Mouse (Mus musculus) cortical plate, adult 2 months (tissue): ENCODE measurements at regions not wholly inside any gene's neighbourhood (a gene's known extent, or its start where the extent isn't known, plus 50 kb on each side); places are given as distances from the start of the nearest gene placed in this dataset.

Experiments
- H3K27ac ChIP-seq: fragments of 200-500 bp; 2 replicates; pipeline ENCODE4 v1.5.1; 2012; ENCODE audit warnings: low read length, control low read depth, inconsistent platforms; ENCODE audit not compliant: insufficient read depth
- H3K4me1 ChIP-seq: fragments of 200-500 bp; 2 replicates; pipeline ENCODE4 v1.6.1; 2011; ENCODE audit warnings: low read length; ENCODE audit not compliant: control insufficient read depth, insufficient read depth
- H3K4me3 ChIP-seq: fragments of 200-500 bp; 2 replicates; pipeline ENCODE4 v1.5.1; 2011; ENCODE audit warnings: mild to moderate bottlenecking, low read length, control low read depth; ENCODE audit not compliant: insufficient read depth
- CTCF ChIP-seq: fragments of 200-500 bp; IDR thresholded peaks from 2 replicates; pipeline ENCODE4 v1.5.1; 2011; ENCODE audit warnings: mild to moderate bottlenecking, control low read depth, low read length; ENCODE audit not compliant: insufficient read depth; ENCODE audit errors: extremely low read depth
- POLR2A ChIP-seq: fragments of 200-500 bp; IDR thresholded peaks from 2 replicates; pipeline ENCODE4 v1.6.1; 2011; ENCODE audit warnings: mild to moderate bottlenecking, low read length, control low read depth; ENCODE audit not compliant: insufficient read depth; ENCODE audit errors: extremely low read depth

GRCm38 (mm10) chr13:29086854-29087253 is 133.3 kb upstream of the Sox4 start:
- H3K27ac ChIP-seq: no peak overlapping the region
- no peaks in the 10 kb centered on the region; the same call in 1 of the 2 replicates for H3K4me1 ChIP-seq
- H3K4me3 ChIP-seq: no peak overlapping the region
- no peak for TF ChIP-seq POLR2A
- TF ChIP-seq CTCF: no peak

DNA sequence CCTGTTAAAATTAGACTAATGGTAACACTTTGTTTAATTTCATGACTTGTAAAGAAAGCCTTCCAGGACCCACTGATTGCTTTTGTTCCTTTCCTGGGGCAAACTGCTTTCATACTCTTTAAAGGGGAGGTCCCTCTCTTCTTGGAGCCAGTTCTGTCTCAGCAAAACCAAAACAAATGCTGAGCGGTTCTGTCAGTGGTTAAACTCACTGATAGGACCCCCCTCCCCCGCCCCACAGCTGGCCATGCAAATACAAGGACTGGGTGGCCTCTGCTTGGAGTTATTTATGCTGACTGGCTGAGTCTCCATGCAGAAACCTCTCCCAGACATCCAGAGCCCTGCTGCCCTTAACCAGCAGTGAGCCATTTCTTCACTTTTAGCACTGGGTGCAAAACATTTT is 127.6 kb upstream of the Sox4 start:
- H3K4me3 ChIP-seq: no peak overlapping the region
- no peaks in the 10 kb centered on the region for H3K4me1 ChIP-seq
- no peak for TF ChIP-seq POLR2A
- TF ChIP-seq CTCF: no peak
- H3K27ac ChIP-seq: no peak overlapping the region

GRCm38 (mm10) chr13:29079841-29080240 is 126.3 kb upstream of the Sox4 start:
- Histone ChIP-seq H3K27ac (no peak overlapping the region), H3K4me1 (no peaks in the 10 kb centered on the region), H3K4me3 (no peak overlapping the region)
- no peak for TF ChIP-seq POLR2A
- no peak for TF ChIP-seq CTCF

- Histone ChIP-seq H3K4me1 (no peaks in the 10 kb centered on the region), H3K27ac (no peak overlapping the region), H3K4me3 (no peak overlapping the region)
- TF ChIP-seq CTCF (no peak), POLR2A (no peak)
These were observed 120.1 kb upstream of the Sox4 start for GRCm38 (mm10) chr13:29073630-29074029.

DNA sequence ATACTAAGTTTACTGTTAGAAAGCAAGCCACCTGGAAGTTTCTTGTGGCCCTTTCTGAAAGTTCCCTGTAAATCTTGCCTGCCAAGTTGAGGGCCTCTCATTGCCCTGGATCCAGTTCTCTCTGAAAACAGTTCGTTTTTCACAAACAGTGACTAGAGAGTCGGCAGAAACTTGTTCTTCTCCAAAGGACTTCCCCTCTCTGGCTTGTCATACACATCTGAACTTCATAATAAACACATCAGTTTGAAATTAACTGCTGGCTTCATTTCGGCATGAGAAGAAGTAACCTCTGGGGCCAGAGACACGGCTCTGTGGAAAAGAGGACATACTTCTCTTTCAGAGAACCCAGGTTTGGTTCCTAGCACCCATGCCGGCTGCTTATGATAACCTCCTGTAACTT is 110.4 kb upstream of the Sox4 start:
- H3K4me1 ChIP-seq: no peaks in the 10 kb centered on the region
- H3K27ac ChIP-seq: no peak overlapping the region
- TF ChIP-seq CTCF (no peak), POLR2A (no peak)
- H3K4me3 ChIP-seq: no peak overlapping the region

GRCm38 (mm10) chr13:29058685-29059084 is 105.2 kb upstream of the Sox4 start:
- no peak overlapping the region for H3K4me3 ChIP-seq
- H3K4me1 ChIP-seq: no peaks in the 10 kb centered on the region
- TF ChIP-seq CTCF: no peak
- no peak for TF ChIP-seq POLR2A
- no peak overlapping the region for H3K27ac ChIP-seq

GRCm38 (mm10) chr13:29049730-29050129 is 96.2 kb upstream of the Sox4 start:
- Histone ChIP-seq H3K4me1 (no peaks in the 10 kb centered on the region), H3K27ac (no peak overlapping the region), H3K4me3 (no peak overlapping the region)
- no peak for TF ChIP-seq POLR2A
- no peak for TF ChIP-seq CTCF

DNA sequence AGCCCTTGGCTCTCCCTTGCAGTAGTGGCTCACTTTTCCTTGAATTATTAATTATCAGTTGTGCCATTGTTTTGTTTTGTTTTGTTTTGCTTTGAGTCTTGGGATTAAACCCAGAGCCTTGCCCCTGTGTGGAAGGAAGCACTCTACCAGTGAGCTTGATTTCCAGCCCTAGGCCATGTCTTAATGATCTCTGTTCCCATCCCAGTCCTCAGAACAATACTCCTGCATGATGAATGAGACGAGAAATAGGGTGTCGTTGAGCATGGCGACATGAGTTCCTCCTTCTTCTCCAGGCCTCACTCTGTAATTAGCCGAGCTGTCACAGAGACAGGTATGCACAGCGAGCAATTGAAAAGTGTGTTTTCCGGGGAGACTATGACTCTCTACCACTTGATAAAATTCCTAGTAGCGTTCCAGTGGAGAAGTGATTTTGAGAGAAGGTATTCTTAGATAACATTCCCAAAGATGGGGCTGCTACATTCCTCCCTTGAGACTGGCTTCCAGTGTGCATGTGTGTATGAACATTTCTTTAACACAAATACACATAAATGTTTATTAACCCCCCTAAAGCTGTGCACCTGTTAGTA is 95.6 kb upstream of the Sox4 start:
- TF ChIP-seq CTCF (no peak), POLR2A (no peak)
- Histone ChIP-seq H3K4me3 (no peak overlapping the region), H3K27ac (no peak overlapping the region), H3K4me1 (no peaks in the 10 kb centered on the region)

DNA sequence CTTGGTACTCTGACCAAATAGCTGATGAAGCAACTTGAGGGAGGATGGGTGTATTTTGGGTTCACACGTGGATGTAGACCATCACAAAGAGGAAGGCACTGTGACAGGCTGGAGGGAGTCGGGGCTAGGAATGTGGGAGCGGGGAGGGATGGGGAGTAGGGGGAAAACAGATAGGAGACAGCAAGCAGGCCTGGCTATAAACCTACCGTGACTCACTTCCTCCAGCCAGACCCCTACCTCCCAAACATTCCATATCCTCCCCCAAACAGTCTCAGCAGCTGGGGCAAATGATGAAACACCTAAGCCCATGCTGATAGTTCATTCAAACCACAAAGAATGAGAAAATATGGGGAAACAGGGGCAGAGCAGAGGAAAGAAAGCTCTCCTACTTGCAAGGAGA is 91.1 kb upstream of the Sox4 start:
- no peaks in the 10 kb centered on the region for H3K4me1 ChIP-seq
- TF ChIP-seq POLR2A: no peak
- no peak for TF ChIP-seq CTCF
- H3K27ac ChIP-seq: no peak overlapping the region
- H3K4me3 ChIP-seq: no peak overlapping the region

- no peak for TF ChIP-seq POLR2A
- TF ChIP-seq CTCF: no peak
- Histone ChIP-seq H3K4me1 (no peaks in the 10 kb centered on the region), H3K27ac (no peak overlapping the region), H3K4me3 (no peak overlapping the region)
These were observed 86.8 kb upstream of the Sox4 start for GRCm38 (mm10) chr13:29040331-29040730.

- no peak overlapping the region for H3K27ac ChIP-seq
- no peaks in the 10 kb centered on the region for H3K4me1 ChIP-seq
- no peak overlapping the region for H3K4me3 ChIP-seq
- TF ChIP-seq CTCF: no peak
- no peak for TF ChIP-seq POLR2A
These were observed 81.4 kb upstream of the Sox4 start for GRCm38 (mm10) chr13:29034904-29035303.
